Mouse (Mus musculus): ENCODE measurements around the gene Hoxa5.

DNA sequence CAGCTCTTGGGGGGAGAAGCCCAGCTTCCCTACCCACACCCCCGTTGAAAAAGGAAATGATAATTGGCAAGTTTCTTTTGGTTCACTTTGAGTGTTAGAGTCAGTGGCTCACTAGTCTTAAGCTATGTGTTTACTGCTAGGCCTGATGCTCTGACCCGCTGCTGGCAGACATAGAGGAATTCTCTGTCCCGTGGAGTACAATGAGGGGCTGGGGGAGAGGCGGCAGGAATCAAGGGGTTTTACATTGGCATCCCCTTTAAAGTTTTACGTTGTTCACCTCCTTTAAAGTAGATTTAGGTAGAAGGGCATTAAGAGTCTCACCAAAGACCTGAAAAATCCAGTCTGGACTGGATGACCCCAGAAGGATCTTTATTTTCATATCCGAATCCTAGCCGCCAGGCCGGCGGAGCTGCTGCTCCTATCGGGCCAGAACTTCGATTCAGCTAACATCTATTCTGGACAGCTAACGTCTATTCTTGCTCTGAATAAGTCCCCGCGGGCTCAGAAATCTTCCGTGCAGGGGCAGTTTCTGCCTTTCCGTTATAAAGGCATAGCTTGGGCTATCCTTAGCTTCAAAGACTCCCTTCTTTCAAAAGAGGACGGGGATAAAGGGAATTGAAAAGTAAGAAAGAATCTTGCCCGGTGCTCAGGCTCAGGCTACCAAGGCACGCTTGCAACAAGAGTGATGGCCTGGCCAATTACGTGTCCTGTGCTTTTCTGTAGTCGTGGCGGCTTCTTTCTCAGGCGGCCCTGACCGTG is 47.8 kb upstream of the Hoxa5 start:
- TF ChIP-seq CTCF (conservative IDR thresholded peaks at IDR 0.05 in 1 of 2, IDR thresholded peaks at IDR 0.05 in 1 of 2; ENCODE audit: low read depth in 2 of 2, low read length in 2 of 2) (no peak), KAT2A (IDR thresholded peaks at IDR 0.05; ENCODE audit: insufficient replicate concordance, low read length) (no peak), RAD21 (IDR thresholded peaks at IDR 0.05; ENCODE audit: low read depth, low read length) (no peak), USF1 (IDR thresholded peaks at IDR 0.05; ENCODE audit: low read depth, low read length) (no peak), TCF12 (IDR thresholded peaks at IDR 0.05; ENCODE audit: low read depth, low read length) (no peak), MAX (IDR thresholded peaks at IDR 0.05; ENCODE audit: low read length) (no peak), USF2 (conservative IDR thresholded peaks at IDR 0.05; ENCODE audit: low read depth, low read length) (no peak), MAFK (IDR thresholded peaks at IDR 0.05; ENCODE audit: insufficient replicate concordance, low read length) (no peak), POLR2A (IDR thresholded peaks at IDR 0.05; ENCODE audit: low read depth, low read length) (no peak), MYC (IDR thresholded peaks at IDR 0.05; ENCODE audit: low read depth, low read length) (no peak), E2F4 (IDR thresholded peaks at IDR 0.05; ENCODE audit: insufficient replicate concordance, low read depth, low read length) (no peak)
